In the genomic region with DNA sequence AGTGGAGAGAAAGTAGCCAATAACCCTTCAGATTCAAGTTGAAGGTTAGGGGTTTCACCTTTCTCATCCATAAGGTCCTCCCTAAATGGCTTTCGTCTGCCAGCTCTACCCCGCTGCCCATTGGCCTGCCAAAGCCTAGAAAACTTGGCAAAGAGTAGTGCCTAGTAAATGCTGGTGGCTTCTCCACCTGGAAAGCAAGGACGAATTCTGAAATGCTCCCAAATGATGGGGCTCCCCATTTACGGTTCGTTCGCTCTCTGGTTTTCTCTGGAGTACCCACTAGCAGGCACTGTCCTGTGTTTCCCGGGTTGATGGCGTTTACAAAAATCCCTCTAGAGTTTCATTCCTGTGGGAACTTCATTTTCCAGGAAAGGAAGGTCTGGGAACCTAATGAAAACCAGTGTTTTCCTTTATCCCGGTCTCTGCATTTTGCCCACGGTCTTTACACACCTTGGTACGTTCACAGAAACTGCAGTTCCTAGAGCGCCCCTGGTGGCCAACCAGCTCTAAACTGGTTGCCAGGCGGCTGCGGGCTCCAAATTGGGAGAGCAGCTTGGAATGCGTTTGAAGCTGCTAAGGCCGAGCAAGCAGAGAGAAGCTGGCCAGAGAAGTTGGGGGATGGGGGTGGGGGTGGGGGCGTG, we compare ENCODE assay signal across 8 mouse cellular contexts. TPM values are rescaled to one million over a fixed set of nuclear protein-coding genes. Genes with fewer than 3 reads are reported as not detected.
DNase-seq lines count a peak whose midpoint lies in the region; ATAC-seq and TF ChIP-seq lines count a peak whose summit lies in the region.

No protein-coding gene starts in this region.

- peak; percentile 60 to 86; a peak in 3 of 4 replicates for ATAC-seq in hematopoietic stem cell, adult 5-6 weeks (replicated peaks in 1 of 2; ENCODE audit: insufficient read depth in 1 of 2, low FRiP score in 2 of 2, low TSS enrichment in 1 of 2, low read depth in 1 of 2, poor library complexity in 2 of 2, severe bottlenecking in 2 of 2)

- WGBS in cerebellum, adult 2 months, result 2% methylated on average over 17 of the region's 17 CpGs

- H3K27ac ChIP-seq in cerebellum, adult 2 months (ENCODE audit: insufficient read depth, low read length), result peak overlapping the region; percentile 67; the same call in 1 of the 2 replicates
- peak overlapping the region; percentile 90 for H3K27ac ChIP-seq in layer of hippocampus, adult 2 months

- DNase-seq in NIH3T3 (ENCODE audit: low read depth), result peak; percentile 15
- peak; percentile 92 to 94 for DNase-seq in cerebellum, adult 2 months
- DNase-seq in forelimb bud, embryonic 11.5 days (ENCODE audit: low read depth, low spot score), result peak; percentile 89
- DNase-seq in layer of hippocampus, adult 2 months (ENCODE audit: low spot score in 2 of 2), result peak; percentile 83 to 86
- peak; percentile 51 to 65 for DNase-seq in lung, adult 18-20 months
- DNase-seq in ovary, adult 18-20 months (ENCODE audit: low spot score), result peak; percentile 33
- peak; percentile 34 for DNase-seq in urinary bladder, postnatal 10 days (ENCODE audit: low spot score)

- no peaks in the 10 kb centered on the region; the same call in 1 of the 2 replicates for H3K4me1 ChIP-seq in cerebellum, adult 2 months (ENCODE audit: control insufficient read depth, insufficient read depth, low read length)

- H3K4me3 ChIP-seq in cerebellum, adult 2 months (replicated peaks; ENCODE audit: insufficient read depth, low read depth, low read length), result peak overlapping the region; percentile 4
- H3K4me3 ChIP-seq in layer of hippocampus, adult 2 months, result peak overlapping the region; percentile 77

- TF ChIP-seq POLR2A in cerebellum, adult 2 months (IDR thresholded peaks at IDR 0.05; ENCODE audit: borderline replicate concordance, insufficient read depth, low read length), result no peak

- peak; percentile 65; the same call in 1 of the 2 replicates for TF ChIP-seq CTCF in cerebellum, adult 2 months (IDR thresholded peaks at IDR 0.05; ENCODE audit: borderline replicate concordance, insufficient read depth, low read depth, low read length)
- peak; percentile 79 for TF ChIP-seq CTCF in layer of hippocampus, adult 2 months (conservative IDR thresholded peaks at IDR 0.05)

- H3K27me3 ChIP-seq in cerebellum, adult 2 months (ENCODE audit: control insufficient read depth, insufficient read depth, low read length), result no peaks in the 10 kb centered on the region

RNA-seq across cellular contexts. Expression of a gene that starts 1.0 kb away (rescaled TPM):
- 510 and 543 TPM in 2 replicates for polyA plus RNA-seq in cerebellum, adult 2 months (2012; rRNA removed)
- not detected in 2 replicates for total RNA-seq in hematopoietic stem cell, adult 5-6 weeks (2017)
- total RNA-seq in layer of hippocampus, adult 2 months (2021), result 100 to 1,000 TPM; 384 to 415 TPM

RNA-seq across cellular contexts. Expression of a gene that starts 18.5 kb away (rescaled TPM):
- polyA plus RNA-seq in cerebellum, adult 2 months (2012; rRNA removed), result 0.11 and 0.13 TPM in 2 replicates
- not detected in 2 replicates for total RNA-seq in hematopoietic stem cell, adult 5-6 weeks (2017)
- total RNA-seq in layer of hippocampus, adult 2 months (2021), result 1 to 10 TPM in 1 of 2 experiments, under 1 TPM in 1; 0.98 to 1.3 TPM

Comparison
In these comparisons a context has a peak if more than half of its experiments do, and no peak if none do; other contexts are left out.
1. Peak in every context shown above with its lines: DNase-seq, ATAC-seq, H3K4me3 ChIP-seq and H3K27ac ChIP-seq.
2. DNase-seq: peak in every context shown above with its lines; median percentile 93 in cerebellum, adult 2 months; 89 in forelimb bud, embryonic 11.5 days; 84 in layer of hippocampus, adult 2 months; 58 in lung, adult 18-20 months; 34 in urinary bladder, postnatal 10 days; 33 in ovary, adult 18-20 months; 15 in NIH3T3.
3. RNA of a gene that starts 1.0 kb away (total RNA-seq): 384 to 415 TPM in layer of hippocampus, adult 2 months; not detected in hematopoietic stem cell, adult 5-6 weeks; every median in the first group is over 100 times any median in the second.